Mouse (Mus musculus): Measurements from ENCODE around the gene Zfp821. TPM values are rescaled to one million over a fixed set of nuclear protein-coding genes. Genes with fewer than 3 reads are reported as not detected.
"Not testable (repeated sequence)": the region's sequence is repeated elsewhere in the genome, so short reads cannot be mapped to it uniquely, and the experiment has no call there.

Zfp821 gene
- total RNA-seq, 2 experiments from 2014 or later = 41.7 to 46.5 TPM

- no peak for DNase-seq (ENCODE audit: extremely low spot score in 1 of 2, low spot score in 2 of 2)
- intact Hi-C loops (cut with DNase I) = no loop called here
- Histone ChIP-seq H3K4me3 (no peak overlapping the region), H3K27ac (no peak overlapping the region)
- no peak for TF ChIP-seq CTCF (IDR thresholded peaks at IDR 0.05)
Observed at GRCm38 (mm10) chr8:109725106-109725505, 19.8 kb downstream of the Zfp821 start.

DNA sequence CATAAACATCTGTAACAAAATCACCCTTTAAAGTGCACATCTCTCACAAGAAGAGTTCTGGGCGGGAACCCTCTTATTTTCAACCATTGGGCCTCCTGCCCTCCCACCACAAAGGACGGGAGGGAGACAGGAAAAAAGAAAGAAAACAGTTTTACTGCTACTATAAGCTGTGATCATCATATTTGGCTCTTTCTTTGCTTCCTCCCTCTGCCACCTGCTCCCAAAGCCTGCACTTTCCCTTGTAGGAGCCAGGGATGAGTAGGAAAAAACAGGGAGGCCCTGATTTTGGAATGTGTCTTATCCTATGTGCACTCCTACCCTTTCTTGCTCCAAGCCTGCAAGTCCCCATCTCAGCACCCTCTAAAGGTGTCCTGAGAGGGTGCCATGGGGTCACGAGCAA is 25.7 kb downstream of the Zfp821 start:
- no peak overlapping the region for H3K4me3 ChIP-seq
- no peak overlapping the region for H3K27ac ChIP-seq
- TF ChIP-seq CTCF (IDR thresholded peaks at IDR 0.05) = no peak
- intact Hi-C loops (cut with DNase I) = no loop called here
- no peak for DNase-seq (ENCODE audit: extremely low spot score in 1 of 2, low spot score in 2 of 2)

DNA sequence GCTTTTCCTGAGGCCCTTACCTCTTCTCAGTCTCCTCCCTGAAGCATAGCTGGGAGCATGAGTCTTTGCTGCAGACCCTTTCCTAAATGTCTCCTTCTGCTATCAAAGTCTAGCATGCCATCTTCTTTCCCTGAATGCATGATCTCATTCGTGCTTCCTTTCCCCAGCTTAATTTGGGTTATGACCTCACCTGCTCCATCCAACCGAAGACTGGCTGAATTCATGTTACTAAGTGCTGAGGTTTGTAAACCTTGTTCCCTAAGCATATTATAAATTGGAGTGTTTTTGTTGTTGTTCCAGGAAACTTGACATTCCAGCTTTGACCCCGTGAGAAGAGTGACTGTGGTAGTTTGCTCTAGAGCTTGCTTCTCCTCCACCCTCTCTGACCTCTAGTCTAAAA is 28.7 kb downstream of the Zfp821 start:
- DNase-seq (ENCODE audit: extremely low spot score in 1 of 2, low spot score in 2 of 2) = no peak
- Histone ChIP-seq H3K4me3 (no peak overlapping the region), H3K27ac (no peak overlapping the region)
- no peak for TF ChIP-seq CTCF (IDR thresholded peaks at IDR 0.05)
- intact Hi-C loops (cut with DNase I) = no loop called here

DNA sequence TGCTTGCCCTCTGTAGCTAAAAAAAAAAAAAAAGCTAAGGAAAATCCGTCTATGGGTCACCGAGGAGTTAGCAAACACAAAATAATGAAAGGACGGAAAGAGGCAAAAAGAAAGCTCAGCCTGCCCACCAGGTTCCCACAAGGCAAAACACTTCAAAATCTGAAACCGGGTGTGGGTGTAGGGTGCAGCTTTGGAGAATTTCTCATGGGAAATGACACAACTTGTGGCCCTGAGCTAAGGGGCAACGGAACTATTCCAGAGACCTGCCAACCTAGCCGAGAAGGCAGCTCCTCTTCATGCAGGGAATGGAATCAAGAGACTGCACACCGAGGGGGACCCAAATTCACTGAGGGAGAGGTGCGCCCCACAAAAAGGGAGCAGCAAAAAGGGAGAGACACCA is 31.5 kb downstream of the Zfp821 start:
- TF ChIP-seq CTCF (IDR thresholded peaks at IDR 0.05) = no peak
- intact Hi-C loops (cut with DNase I) = no loop called here
- Histone ChIP-seq H3K27ac (peak overlapping the region; percentile 88), H3K4me3 (peak overlapping the region; percentile 72)
- DNase-seq (ENCODE audit: extremely low spot score in 1 of 2, low spot score in 2 of 2) = no peak

DNA sequence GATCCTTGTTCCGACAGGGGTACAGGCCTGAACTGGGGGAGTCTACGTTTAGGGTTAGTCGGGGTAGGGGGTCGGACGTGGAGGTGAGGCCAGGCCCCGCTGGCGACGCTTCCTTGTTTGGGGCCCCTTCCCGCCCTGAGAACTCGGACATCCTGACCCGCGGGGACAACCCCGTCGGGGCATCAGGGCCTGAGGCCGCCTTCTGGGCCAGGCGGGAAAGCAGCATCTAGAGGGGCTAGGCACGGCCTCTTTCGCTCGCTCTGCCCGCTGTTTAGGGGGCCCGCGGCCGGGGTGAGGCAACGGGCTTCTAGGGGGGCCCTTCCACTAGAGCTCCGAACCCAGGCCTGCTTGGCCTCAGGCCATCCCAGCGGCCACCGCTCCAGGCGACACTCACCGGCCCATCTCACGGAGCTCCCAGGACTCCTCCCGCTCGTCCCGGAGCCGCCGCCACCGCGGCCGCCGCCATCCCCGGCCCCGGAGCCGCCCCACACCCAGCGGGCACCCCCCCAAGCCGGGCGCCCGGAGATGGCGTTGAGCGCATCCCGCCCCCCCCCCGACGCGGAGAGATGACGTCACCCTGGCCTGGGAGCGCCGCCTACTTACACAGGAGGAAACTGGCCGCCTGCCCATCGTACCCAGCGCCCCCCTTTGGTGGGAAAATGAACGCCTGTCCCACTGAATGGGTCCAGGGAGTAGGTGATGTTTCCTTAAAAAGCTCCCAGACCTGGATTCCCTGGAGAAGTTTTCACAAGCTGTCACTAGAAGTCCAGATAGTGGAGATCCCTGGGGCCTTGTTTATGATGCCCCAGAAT is 32.1 kb downstream of the Zfp821 start, which contains the start of gene Atxn1l:
Gene Atxn1l (minus strand): TSS at position 503 of the 812 bp plus-strand sequence.
- DNase-seq (ENCODE audit: extremely low spot score in 1 of 2, low spot score in 2 of 2) = peak; percentile 82
- H3K27ac ChIP-seq = peak within 1 kb of the TSS; percentile 88

GRCm38 (mm10) chr8:109738049-109738380 is 32.7 kb downstream of the Zfp821 start:
- no peak for TF ChIP-seq CTCF (IDR thresholded peaks at IDR 0.05)
- intact Hi-C loops (cut with DNase I) = no loop called here
- H3K27ac ChIP-seq = peak overlapping the region; percentile 88
- H3K4me3 ChIP-seq = peak overlapping the region; percentile 72
- no peak for DNase-seq (ENCODE audit: extremely low spot score in 1 of 2, low spot score in 2 of 2)

More for the DNA sequence above, 32.1 kb downstream of the Zfp821 start, which contains the start of gene Atxn1l:
- peak; percentile 54 for TF ChIP-seq CTCF (IDR thresholded peaks at IDR 0.05)
- intact Hi-C loops (cut with DNase I) = no loop called here
- peak within 1 kb of the TSS; percentile 72 for H3K4me3 ChIP-seq

- no peak for TF ChIP-seq CTCF (IDR thresholded peaks at IDR 0.05)
- Histone ChIP-seq H3K4me3 (no peak overlapping the region), H3K27ac (no peak overlapping the region)
- intact Hi-C loops (cut with DNase I) = no loop called here
- DNase-seq (ENCODE audit: extremely low spot score in 1 of 2, low spot score in 2 of 2) = no peak
Observed at GRCm38 (mm10) chr8:109747468-109748199, 42.3 kb downstream of the Zfp821 start.

GRCm38 (mm10) chr8:109750274-109750673 is 44.9 kb downstream of the Zfp821 start:
- TF ChIP-seq CTCF (IDR thresholded peaks at IDR 0.05) = no peak
- DNase-seq (ENCODE audit: extremely low spot score in 1 of 2, low spot score in 2 of 2) = no peak
- Histone ChIP-seq H3K27ac (no peak overlapping the region), H3K4me3 (no peak overlapping the region)
- intact Hi-C loops (cut with DNase I) = no loop called here

GRCm38 (mm10) chr8:109750699-109751098 is 45.4 kb downstream of the Zfp821 start:
- DNase-seq (ENCODE audit: extremely low spot score in 1 of 2, low spot score in 2 of 2) = peak in 1 of 2 experiments; percentile 30
- Histone ChIP-seq H3K27ac (no peak overlapping the region), H3K4me3 (no peak overlapping the region)
- TF ChIP-seq CTCF (IDR thresholded peaks at IDR 0.05) = peak; percentile 8; the same call in 1 of the 2 replicates
- intact Hi-C loops (cut with DNase I) = no loop called here

- Histone ChIP-seq H3K27ac (no peak overlapping the region), H3K4me3 (no peak overlapping the region)
- no peak for TF ChIP-seq CTCF (IDR thresholded peaks at IDR 0.05)
- DNase-seq (ENCODE audit: extremely low spot score in 1 of 2, low spot score in 2 of 2) = no peak
- intact Hi-C loops (cut with DNase I) = no loop called here
Observed at GRCm38 (mm10) chr8:109751731-109752485, 46.6 kb downstream of the Zfp821 start.

DNA sequence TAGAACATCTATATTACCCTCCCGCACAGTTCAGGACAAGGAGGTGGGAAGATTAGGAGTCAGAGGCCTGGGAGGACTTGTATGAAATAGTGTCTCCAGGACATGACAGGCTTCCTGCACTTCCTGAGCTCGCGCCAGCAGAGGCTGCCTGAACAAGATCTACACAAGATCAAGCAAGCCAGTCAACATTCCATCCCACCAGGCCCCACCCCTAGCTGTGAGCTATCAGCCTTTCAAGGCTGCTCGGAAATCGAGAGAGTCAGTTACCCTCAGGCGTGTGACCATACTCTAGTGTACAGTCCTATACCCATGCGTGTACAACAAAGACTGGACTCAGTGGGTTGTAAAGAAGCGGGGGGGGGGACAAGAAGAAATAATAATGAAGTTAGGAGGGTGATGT is 49.4 kb downstream of the Zfp821 start:
- Histone ChIP-seq H3K4me3 (no peak overlapping the region), H3K27ac (no peak overlapping the region)
- TF ChIP-seq CTCF (IDR thresholded peaks at IDR 0.05) = no peak
- intact Hi-C loops (cut with DNase I) = no loop called here
- DNase-seq (ENCODE audit: extremely low spot score in 1 of 2, low spot score in 2 of 2) = no peak

- H3K4me3 ChIP-seq; H3K27ac ChIP-seq; DNase-seq (ENCODE audit: extremely low spot score in 1 of 2, low spot score in 2 of 2); intact Hi-C loops (cut with DNase I): not testable (repeated sequence)
Observed at GRCm38 (mm10) chr8:109755554-109755953, 50.2 kb downstream of the Zfp821 start.

Data from left cerebral cortex, adult 2 months (tissue).